Comparison of ENCODE assay signal across 25 mouse cellular contexts in the genomic region with DNA sequence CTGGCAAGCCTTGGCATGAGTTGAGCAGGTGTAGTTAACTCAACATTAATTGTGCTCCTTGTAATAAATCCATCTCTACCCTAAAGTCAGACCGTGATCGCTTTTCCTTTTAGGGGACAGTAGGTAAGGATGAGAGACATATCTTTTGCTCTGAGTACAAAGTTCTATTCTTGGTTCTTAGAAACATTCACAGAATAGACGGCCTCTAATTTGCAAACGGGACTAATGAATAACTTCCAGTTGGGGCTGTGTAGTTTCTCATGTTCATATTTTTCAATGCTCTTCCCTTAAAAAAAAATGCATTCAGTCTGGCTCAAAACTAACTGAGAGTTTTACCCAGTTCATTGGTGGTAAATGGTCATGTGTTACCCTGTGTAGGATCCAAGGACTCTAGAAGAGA. TPM values are rescaled to one million over a fixed set of nuclear protein-coding genes. Genes with fewer than 3 reads are reported as not detected.
"Had no signal": no experiment of that assay in that cellular context is flagged by ENCODE, and none has a peak within 500 bp of the region (broad histone marks: within the 10 kb centered on the region; RNA-seq: fewer than 3 reads in every experiment).

No protein-coding gene starts in this region.

- H3K9me3 ChIP-seq: kidney, embryonic 15.5 days; limb, embryonic 10.5 days; limb, embryonic 13.5 days; midbrain, embryonic 12.5 days; midbrain, embryonic 15.5 days; neural tube, embryonic 12.5 days; neural tube, embryonic 15.5 days had no signal

- DNase-seq: kidney, postnatal 25 days; layer of hippocampus, adult 9-11 months; liver; liver, postnatal 0 days; lung, embryonic 14.5 days; right cerebral cortex, adult 18-20 months; right cerebral cortex, postnatal 14 days; right cerebral cortex, postnatal 4 days; thymus, adult 2 months; thymus, postnatal 14 days; thymus, postnatal 4 days had no signal

- H3K27ac ChIP-seq: kidney, embryonic 15.5 days; layer of hippocampus, adult 2 months; limb, embryonic 10.5 days; liver, embryonic 14.5 days; macrophage; midbrain, embryonic 12.5 days; midbrain, embryonic 15.5 days; neural tube, embryonic 12.5 days; neural tube, embryonic 15.5 days; stomach, postnatal 0 days had no signal

- H3K9ac ChIP-seq: kidney, embryonic 15.5 days; limb, embryonic 13.5 days; liver, embryonic 14.5 days; liver, postnatal 0 days; lung, embryonic 14.5 days; midbrain, embryonic 12.5 days; midbrain, embryonic 15.5 days; neural tube, embryonic 12.5 days; neural tube, embryonic 15.5 days had no signal

- H3K36me3 ChIP-seq: midbrain, embryonic 15.5 days had no signal

- H3K27me3 ChIP-seq: kidney, embryonic 15.5 days; limb, embryonic 13.5 days; midbrain, embryonic 12.5 days; midbrain, embryonic 15.5 days; neural tube, embryonic 12.5 days; neural tube, embryonic 15.5 days had no signal

- H3K4me3 ChIP-seq: layer of hippocampus, adult 2 months; limb, embryonic 10.5 days; limb, embryonic 13.5 days; midbrain, embryonic 12.5 days; midbrain, embryonic 15.5 days; neural tube, embryonic 12.5 days; neural tube, embryonic 15.5 days had no signal

- ATAC-seq: liver, postnatal 0 days; lung, postnatal 0 days; midbrain, embryonic 15.5 days had no signal

- H3K4me2 ChIP-seq: neural tube, embryonic 12.5 days had no signal

RNA-seq across cellular contexts. Expression of a gene that starts 42.5 kb away (rescaled TPM):
- total RNA-seq: megakaryocyte, adult 5-6 weeks had no signal
- polyA plus RNA-seq: kidney, embryonic 15.5 days; limb, embryonic 10.5 days; liver, embryonic 14.5 days; liver, postnatal 0 days; lung, postnatal 0 days; macrophage; stomach, embryonic 14.5 days had no signal
